Mouse (Mus musculus): Measurements from ENCODE around the gene Mmp28.

GRCm38 (mm10) chr11:83465976-83466375, 3.1 kb upstream of the Mmp28 start:
- TF ChIP-seq CTCF (IDR thresholded peaks at IDR 0.05; ENCODE audit: insufficient read depth, low read length) (no peak), POLR2A (IDR thresholded peaks at IDR 0.05; ENCODE audit: borderline replicate concordance, extremely low read depth, low read depth, low read length) (no peak)

Measured in lung, adult 2 months (tissue).